Mouse (Mus musculus) cerebellum, postnatal 36 days (tissue): ENCODE results near the gene Pitpna.
"Not testable (repeated sequence)": the region's sequence is repeated elsewhere in the genome, so short reads cannot be mapped to it uniquely, and the experiment has no call there.

Source experiments
- DNase-seq, 2 experiments: peaks; one replicate each; pipeline ENCODE4 v3.0.0; 2021 to 2022; ENCODE audit warnings: mixed read lengths in 2 of 2

Gene Pitpna

GRCm38 (mm10) chr11:75588285-75588941, 516 bp downstream of the Pitpna start:
- DNase-seq, result no peak

- DNase-seq, result no peak
Observed at GRCm38 (mm10) chr11:75592612-75593011, 4.7 kb downstream of the Pitpna start.

GRCm38 (mm10) chr11:75594431-75594830, 6.5 kb downstream of the Pitpna start:
- no peak for DNase-seq

- DNase-seq, result no peak
Observed at GRCm38 (mm10) chr11:75595404-75595803, 7.5 kb downstream of the Pitpna start.

- no peak for DNase-seq
Observed at GRCm38 (mm10) chr11:75595816-75596215, 7.9 kb downstream of the Pitpna start.

GRCm38 (mm10) chr11:75596726-75597255, 8.9 kb downstream of the Pitpna start:
- DNase-seq, result peak; percentile 51 to 63

- DNase-seq, result no peak
Observed at GRCm38 (mm10) chr11:75598004-75598403, 10.1 kb downstream of the Pitpna start.

GRCm38 (mm10) chr11:75599802-75600201, 11.9 kb downstream of the Pitpna start:
- DNase-seq, result not testable (repeated sequence)

- no peak for DNase-seq
Observed at GRCm38 (mm10) chr11:75604826-75605225, 16.9 kb downstream of the Pitpna start.

GRCm38 (mm10) chr11:75605318-75605717, 17.4 kb downstream of the Pitpna start:
- no peak for DNase-seq

GRCm38 (mm10) chr11:75608776-75609175, 20.9 kb downstream of the Pitpna start:
- DNase-seq, result no peak

- no peak for DNase-seq
Observed at GRCm38 (mm10) chr11:75610021-75610420, 22.1 kb downstream of the Pitpna start.

GRCm38 (mm10) chr11:75614769-75615168, 26.9 kb downstream of the Pitpna start:
- DNase-seq, result no peak

- no peak for DNase-seq
Observed at GRCm38 (mm10) chr11:75615556-75615955, 27.7 kb downstream of the Pitpna start.

GRCm38 (mm10) chr11:75619133-75619532, 31.2 kb downstream of the Pitpna start:
- no peak for DNase-seq

- peak; percentile 69 to 77 for DNase-seq
Observed at GRCm38 (mm10) chr11:75620136-75620780, 32.4 kb downstream of the Pitpna start.

- no peak for DNase-seq
Observed at GRCm38 (mm10) chr11:75621426-75621825, 33.5 kb downstream of the Pitpna start.

- no peak for DNase-seq
Observed at GRCm38 (mm10) chr11:75622588-75623329, 34.9 kb downstream of the Pitpna start.

GRCm38 (mm10) chr11:75624102-75624554, 36.2 kb downstream of the Pitpna start:
- DNase-seq, result no peak

- no peak for DNase-seq
Observed at GRCm38 (mm10) chr11:75625820-75626219, 37.9 kb downstream of the Pitpna start.

- no peak for DNase-seq
Observed at GRCm38 (mm10) chr11:75630098-75630497, 42.2 kb downstream of the Pitpna start.

- DNase-seq, result peak; percentile 94 to 96
Observed at GRCm38 (mm10) chr11:75630645-75631229, 42.8 kb downstream of the Pitpna start, which contains the start of gene Inpp5k. Gene Inpp5k, plus strand, starts transcription at chr11:75630988.
